Mouse (Mus musculus): ENCODE measurements around the gene Phactr4.

DNA sequence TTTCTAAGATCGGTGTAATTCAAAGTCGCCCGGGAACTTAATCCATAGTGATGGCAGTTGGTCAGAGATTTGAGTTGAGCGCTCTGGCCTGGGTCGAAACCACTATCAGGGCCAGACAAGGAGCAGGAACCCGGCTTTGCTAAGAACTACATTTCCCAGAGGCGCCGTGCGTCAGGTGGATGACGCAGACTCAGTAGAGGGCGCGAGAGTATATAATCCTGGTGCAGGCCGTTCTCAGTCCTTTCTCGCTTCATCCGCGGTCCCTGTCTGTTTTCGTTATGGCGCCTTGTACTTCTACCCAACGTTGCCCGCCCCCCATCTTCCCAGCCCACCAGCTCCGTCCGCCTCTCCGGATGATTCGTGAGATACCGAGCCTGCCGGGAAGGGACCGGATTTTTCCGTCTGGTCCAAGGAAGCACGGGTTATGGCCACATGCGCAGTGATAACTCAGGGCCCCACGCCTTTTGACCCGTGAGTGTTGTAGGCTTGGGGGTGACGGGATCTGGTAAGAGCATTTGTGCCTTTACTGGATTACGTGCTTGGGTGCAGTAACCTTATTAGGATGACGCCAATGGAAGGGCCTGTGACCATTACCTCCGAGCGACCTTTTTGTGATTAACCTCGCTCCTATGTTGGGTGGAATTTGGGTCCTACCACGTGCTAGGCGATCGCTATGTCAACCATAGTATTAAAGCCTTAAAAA lies 113.7 kb downstream of the Phactr4 start:
- no peak for TF ChIP-seq CTCF (IDR thresholded peaks at IDR 0.05; ENCODE audit: insufficient read depth, low read length)
- TF ChIP-seq POLR2A (IDR thresholded peaks at IDR 0.05; ENCODE audit: borderline replicate concordance, extremely low read depth, low read depth, low read length) = peak; percentile 100

Data from lung, adult 2 months (tissue).